Mouse (Mus musculus): ENCODE data around the gene Clec2l. TPM values are rescaled to one million over a fixed set of nuclear protein-coding genes. Genes with fewer than 3 reads are reported as not detected.

The Clec2l gene
- 29.3 and 31.0 TPM in 2 replicates for polyA plus RNA-seq (2012; rRNA removed)

GRCm38 (mm10) chr6:38662714-38663615 lies at the start of gene Clec2l:
TSS of gene Clec2l (plus strand) at chr6:38663069.

GRCm38 (mm10) chr6:38636852-38637618 lies 25.8 kb upstream of the Clec2l start, which contains the start of gene Klrg2:
TSS of gene Klrg2 (minus strand) at chr6:38637242.

Other genes with a start within 250 kb of the Clec2l start
- 29.1 and 30.3 TPM in 2 replicates for gene Ubn2, start 229.1 kb upstream of the Clec2l start, polyA plus RNA-seq (2012; rRNA removed)
- gene Fmc1, start 129.6 kb upstream of the Clec2l start, polyA plus RNA-seq (2012; rRNA removed) = 145 and 159 TPM in 2 replicates
- gene Luc7l2, start 111.7 kb upstream of the Clec2l start, polyA plus RNA-seq (2012; rRNA removed) = 149 and 177 TPM in 2 replicates
- 0.12 and 0.35 TPM in 2 replicates for gene Klrg2, start 25.8 kb upstream of the Clec2l start, polyA plus RNA-seq (2012; rRNA removed)
- 1.2 TPM in 2 replicates for gene Tbxas1, start 212.3 kb downstream of the Clec2l start, polyA plus RNA-seq (2012; rRNA removed)
- gene Hipk2, start 213.1 kb downstream of the Clec2l start, polyA plus RNA-seq (2012; rRNA removed) = 27.8 and 28.2 TPM in 2 replicates

All from central nervous system, embryonic 14 days (tissue).